Mouse (Mus musculus): ENCODE measurements at regions not wholly inside any gene's neighbourhood (a gene's known extent, or its start where the extent isn't known, plus 50 kb on each side); places are given as distances from the start of the nearest gene placed in this dataset.

- Histone ChIP-seq H3K4me3 (no peak overlapping the region), H3K4me2 (replicated peaks) (no peak overlapping the region), H3K27me3 (replicated peaks) (no peaks in the 10 kb centered on the region; the same call in 1 of the 2 replicates)
Measured at GRCm38 (mm10) chr12:49968072-49968471, 583.1 kb downstream of the Gm43517 start.

DNA sequence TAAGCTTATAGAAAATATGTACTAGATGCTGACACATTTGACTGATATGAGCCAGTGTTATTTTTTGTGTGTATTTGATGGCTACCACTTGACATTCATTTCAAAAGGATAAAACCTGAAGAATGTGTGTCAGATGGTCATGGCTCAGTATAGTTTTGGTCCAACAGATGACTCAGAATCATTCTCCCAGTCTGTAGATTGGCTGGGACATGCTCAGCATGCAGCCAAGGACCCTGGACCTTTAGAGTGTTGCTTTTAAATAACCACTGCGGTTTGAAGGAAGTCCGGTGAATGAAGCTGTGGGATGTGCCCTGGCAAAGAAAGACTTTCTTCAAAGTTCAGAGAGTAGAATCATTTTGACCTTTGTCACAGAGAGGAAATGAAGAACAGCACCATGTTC lies 584.6 kb downstream of the Gm43517 start:
- no peak for ATAC-seq (ENCODE audit: low FRiP score, low read depth)
- H3K36me3 ChIP-seq: no peaks in the 10 kb centered on the region
- H3K9me3 ChIP-seq: no peaks in the 10 kb centered on the region
- no peak overlapping the region for H3K4me3 ChIP-seq
- no peak overlapping the region for H3K27ac ChIP-seq
- no peak overlapping the region for H3K4me2 ChIP-seq (replicated peaks)
- 39% methylated on average over 2 of the region's 2 CpGs for WGBS
- H3K4me1 ChIP-seq: no peaks in the 10 kb centered on the region
- H3K27me3 ChIP-seq (replicated peaks): no peaks in the 10 kb centered on the region; the same call in 1 of the 2 replicates
- H3K9ac ChIP-seq: no peak overlapping the region

More at GRCm38 (mm10) chr12:49968072-49968471, 583.1 kb downstream of the Gm43517 start:
- no peak for ATAC-seq (ENCODE audit: low FRiP score, low read depth)
- 81% methylated on average over 1 of the region's 1 CpGs for WGBS
- no peak overlapping the region for H3K9ac ChIP-seq
- no peak overlapping the region for H3K27ac ChIP-seq
- H3K9me3 ChIP-seq: no peaks in the 10 kb centered on the region
- no peaks in the 10 kb centered on the region for H3K36me3 ChIP-seq
- H3K4me1 ChIP-seq: no peaks in the 10 kb centered on the region

GRCm38 (mm10) chr12:49974591-49975323 lies 589.8 kb downstream of the Gm43517 start:
- Histone ChIP-seq H3K9ac (no peak overlapping the region), H3K27me3 (replicated peaks) (peaks cover 3% of the 10 kb centered on the region; the same call in 1 of the 2 replicates), H3K4me1 (no peaks in the 10 kb centered on the region), H3K36me3 (no peaks in the 10 kb centered on the region), H3K4me2 (replicated peaks) (no peak overlapping the region), H3K4me3 (no peak overlapping the region), H3K27ac (no peak overlapping the region), H3K9me3 (no peaks in the 10 kb centered on the region)
- WGBS: 32% methylated on average over 2 of the region's 2 CpGs
- peak; percentile 81 for ATAC-seq (ENCODE audit: low FRiP score, low read depth)

DNA sequence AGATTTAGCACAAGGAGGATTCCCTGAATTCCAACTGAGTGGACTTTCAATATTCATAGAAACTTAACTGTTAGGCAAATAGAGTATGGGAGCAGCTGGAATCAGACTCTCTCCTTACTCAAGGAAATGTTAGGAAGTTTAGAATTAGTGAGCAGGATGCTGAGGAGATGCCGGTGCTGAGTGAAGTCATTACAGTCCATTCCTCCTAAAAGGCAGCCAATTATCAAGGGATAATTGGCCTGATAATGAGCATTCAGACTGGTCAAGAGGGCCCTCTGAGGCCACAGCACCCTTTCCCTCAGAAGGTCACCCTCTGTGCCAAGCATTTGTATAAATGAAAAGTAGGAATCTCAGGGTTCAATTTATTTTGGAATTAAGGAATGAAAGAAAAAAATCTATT lies 590.6 kb downstream of the Gm43517 start:
- no peaks in the 10 kb centered on the region for H3K4me1 ChIP-seq
- H3K36me3 ChIP-seq: no peaks in the 10 kb centered on the region
- H3K4me2 ChIP-seq (replicated peaks): no peak overlapping the region
- 16% methylated on average over 1 of the region's 1 CpGs for WGBS
- ATAC-seq (ENCODE audit: low FRiP score, low read depth): no peak
- peaks cover 3% of the 10 kb centered on the region; the same call in 1 of the 2 replicates for H3K27me3 ChIP-seq (replicated peaks)
- no peak overlapping the region for H3K27ac ChIP-seq
- H3K9me3 ChIP-seq: no peaks in the 10 kb centered on the region
- H3K4me3 ChIP-seq: no peak overlapping the region
- H3K9ac ChIP-seq: no peak overlapping the region

- no peak for ATAC-seq (ENCODE audit: low FRiP score, low read depth)
Measured at GRCm38 (mm10) chr12:49992501-49993079, 607.6 kb downstream of the Gm43517 start.

GRCm38 (mm10) chr12:50038808-50039374 lies 610.0 kb downstream of the Prkd1 start:
- H3K9ac ChIP-seq: no peak overlapping the region
- no peaks in the 10 kb centered on the region for H3K9me3 ChIP-seq
- 86% methylated on average over 3 of the region's 3 CpGs for WGBS
- H3K27me3 ChIP-seq (replicated peaks): no peaks in the 10 kb centered on the region
- H3K4me3 ChIP-seq: no peak overlapping the region
- H3K36me3 ChIP-seq: no peaks in the 10 kb centered on the region
- no peak overlapping the region for H3K27ac ChIP-seq
- ATAC-seq (ENCODE audit: low FRiP score, low read depth): no peak
- H3K4me1 ChIP-seq: no peaks in the 10 kb centered on the region
- no peak overlapping the region for H3K4me2 ChIP-seq (replicated peaks)

More at GRCm38 (mm10) chr12:49992501-49993079, 607.6 kb downstream of the Gm43517 start:
- H3K27ac ChIP-seq: no peak overlapping the region
- H3K4me1 ChIP-seq: no peaks in the 10 kb centered on the region
- H3K9me3 ChIP-seq: no peaks in the 10 kb centered on the region
- H3K36me3 ChIP-seq: no peaks in the 10 kb centered on the region
- WGBS: 62% methylated on average over 7 of the region's 7 CpGs
- H3K27me3 ChIP-seq (replicated peaks): no peaks in the 10 kb centered on the region
- H3K4me2 ChIP-seq (replicated peaks): no peak overlapping the region
- H3K9ac ChIP-seq: no peak overlapping the region
- no peak overlapping the region for H3K4me3 ChIP-seq

DNA sequence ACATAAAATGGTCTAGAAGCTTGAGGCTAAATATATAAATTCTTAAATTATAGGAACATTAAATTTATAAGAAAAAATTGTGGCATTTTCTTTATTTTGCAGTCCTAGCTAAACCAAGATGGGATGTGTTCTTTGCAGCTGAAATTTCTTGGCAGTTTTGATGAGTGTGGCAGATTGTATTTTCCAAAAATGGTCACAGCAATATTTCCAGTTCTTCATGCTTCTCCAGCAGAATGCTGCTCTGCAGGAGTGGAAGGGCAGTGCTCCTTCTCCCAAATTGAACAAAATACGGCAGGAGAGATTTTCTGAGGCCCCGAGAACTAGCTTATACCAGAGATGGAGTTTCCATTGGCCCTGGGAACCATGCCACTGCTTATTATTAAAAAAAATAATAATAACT lies 587.6 kb downstream of the Prkd1 start:
- Histone ChIP-seq H3K9me3 (no peaks in the 10 kb centered on the region), H3K36me3 (no peaks in the 10 kb centered on the region), H3K27ac (no peak overlapping the region), H3K4me2 (replicated peaks) (no peak overlapping the region), H3K27me3 (replicated peaks) (no peaks in the 10 kb centered on the region), H3K9ac (no peak overlapping the region), H3K4me1 (no peaks in the 10 kb centered on the region), H3K4me3 (no peak overlapping the region)
- WGBS: 89% methylated on average over 2 of the region's 2 CpGs
- no peak for ATAC-seq (ENCODE audit: low FRiP score, low read depth)

DNA sequence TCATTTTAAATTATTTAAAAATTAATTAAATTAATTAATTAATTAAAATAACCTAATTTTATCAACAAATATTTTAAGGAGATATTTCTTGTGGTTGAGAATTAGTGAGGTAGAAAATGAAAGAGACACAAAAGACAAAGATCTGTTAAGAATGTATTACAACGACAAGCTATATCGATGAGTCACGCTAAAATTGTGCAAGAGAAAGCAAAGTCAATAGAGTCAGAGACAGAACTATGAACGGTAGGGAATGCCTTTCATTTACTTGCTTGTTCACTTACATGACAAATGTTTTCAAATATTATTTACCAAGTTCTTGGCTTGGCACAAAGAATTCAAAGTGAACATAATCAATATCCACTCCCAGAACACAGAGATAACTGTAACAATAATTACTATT lies 582.5 kb downstream of the Prkd1 start:
- Histone ChIP-seq H3K36me3 (no peaks in the 10 kb centered on the region), H3K4me2 (replicated peaks) (no peak overlapping the region), H3K4me1 (no peaks in the 10 kb centered on the region), H3K9me3 (no peaks in the 10 kb centered on the region), H3K27me3 (replicated peaks) (no peaks in the 10 kb centered on the region), H3K4me3 (no peak overlapping the region), H3K9ac (no peak overlapping the region), H3K27ac (no peak overlapping the region)
- WGBS: 89% methylated on average over 4 of the region's 4 CpGs
- ATAC-seq (ENCODE audit: low FRiP score, low read depth): no peak

- WGBS: 43% methylated on average over 3 of the region's 3 CpGs
- Histone ChIP-seq H3K4me2 (replicated peaks) (no peak overlapping the region), H3K9ac (no peak overlapping the region), H3K27ac (no peak overlapping the region), H3K4me3 (no peak overlapping the region), H3K9me3 (no peaks in the 10 kb centered on the region), H3K27me3 (replicated peaks) (no peaks in the 10 kb centered on the region), H3K4me1 (no peaks in the 10 kb centered on the region), H3K36me3 (no peaks in the 10 kb centered on the region)
- ATAC-seq (ENCODE audit: low FRiP score, low read depth): no peak
Measured at GRCm38 (mm10) chr12:50071797-50072196, 577.1 kb downstream of the Prkd1 start.

- ATAC-seq (ENCODE audit: low FRiP score, low read depth): no peak
- 7% methylated on average over 1 of the region's 1 CpGs for WGBS
Measured at GRCm38 (mm10) chr12:50072359-50072758, 576.5 kb downstream of the Prkd1 start.

DNA sequence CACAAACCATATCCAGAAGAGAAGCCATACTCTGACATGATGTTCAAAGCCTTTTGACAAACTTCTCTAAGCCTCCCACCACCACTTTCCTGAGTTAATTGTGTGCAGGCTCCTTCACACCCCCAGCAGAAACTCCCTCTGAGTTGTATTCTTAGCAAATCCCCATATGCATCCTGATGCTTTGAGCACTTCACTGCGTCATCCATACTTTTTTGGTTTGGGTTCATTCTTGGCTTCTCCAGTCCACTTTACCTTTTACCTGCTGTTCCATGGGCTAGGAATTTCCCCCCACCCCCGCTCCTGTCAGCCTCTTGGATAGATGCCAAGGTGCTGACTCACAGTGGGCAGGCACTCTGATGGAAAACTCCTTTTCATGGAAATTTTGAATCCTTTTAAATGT lies 575.2 kb downstream of the Prkd1 start:
- WGBS: 81% methylated on average over 2 of the region's 2 CpGs
- Histone ChIP-seq H3K27ac (no peak overlapping the region), H3K4me1 (no peaks in the 10 kb centered on the region), H3K9me3 (no peaks in the 10 kb centered on the region), H3K36me3 (no peaks in the 10 kb centered on the region), H3K4me2 (replicated peaks) (no peak overlapping the region), H3K27me3 (replicated peaks) (no peaks in the 10 kb centered on the region), H3K4me3 (no peak overlapping the region), H3K9ac (no peak overlapping the region)
- ATAC-seq (ENCODE audit: low FRiP score, low read depth): no peak

More at GRCm38 (mm10) chr12:50072359-50072758, 576.5 kb downstream of the Prkd1 start:
- H3K4me3 ChIP-seq: no peak overlapping the region
- H3K9ac ChIP-seq: no peak overlapping the region
- no peaks in the 10 kb centered on the region for H3K36me3 ChIP-seq
- H3K9me3 ChIP-seq: no peaks in the 10 kb centered on the region
- no peak overlapping the region for H3K27ac ChIP-seq
- no peak overlapping the region for H3K4me2 ChIP-seq (replicated peaks)
- H3K27me3 ChIP-seq (replicated peaks): no peaks in the 10 kb centered on the region
- no peaks in the 10 kb centered on the region for H3K4me1 ChIP-seq

GRCm38 (mm10) chr12:50081157-50081556 lies 567.7 kb downstream of the Prkd1 start:
- H3K4me3 ChIP-seq: no peak overlapping the region
- no peak for ATAC-seq (ENCODE audit: low FRiP score, low read depth)
- WGBS: 80% methylated on average over 9 of the region's 9 CpGs
- no peak overlapping the region for H3K9ac ChIP-seq
- no peaks in the 10 kb centered on the region for H3K9me3 ChIP-seq
- no peaks in the 10 kb centered on the region for H3K27me3 ChIP-seq (replicated peaks)
- H3K4me2 ChIP-seq (replicated peaks): no peak overlapping the region
- no peaks in the 10 kb centered on the region for H3K4me1 ChIP-seq
- no peaks in the 10 kb centered on the region for H3K36me3 ChIP-seq
- no peak overlapping the region for H3K27ac ChIP-seq
